Mouse (Mus musculus) olfactory bulb, adult 2 months (tissue): ENCODE data around the gene Fam185a. TPM values are rescaled to one million over a fixed set of nuclear protein-coding genes. Genes with fewer than 3 reads are reported as not detected.

Experiments used
- H3K27ac ChIP-seq: fragments of 200-500 bp; 2 replicates; pipeline ENCODE4 v1.5.1; 2012; ENCODE audit warnings: low read depth, low read length; ENCODE audit not compliant: insufficient read depth
- H3K4me1 ChIP-seq: fragments of 200-500 bp; 2 replicates; pipeline ENCODE4 v1.6.1; 2012; ENCODE audit warnings: low read length; ENCODE audit not compliant: control insufficient read depth, insufficient read depth
- H3K4me3 ChIP-seq: fragments of 200-500 bp; 2 replicates; pipeline ENCODE4 v1.5.1; 2012; ENCODE audit warnings: mild to moderate bottlenecking, low read depth, low read length, moderate library complexity; ENCODE audit not compliant: insufficient read depth
- CTCF ChIP-seq: fragments of 200-500 bp; IDR thresholded peaks from 2 replicates; pipeline ENCODE4 v1.5.1; 2012; ENCODE audit warnings: low read depth, mild to moderate bottlenecking, low read length, moderate library complexity; ENCODE audit not compliant: insufficient read depth
- POLR2A ChIP-seq: fragments of 200-500 bp; IDR thresholded peaks from 2 replicates; pipeline ENCODE4 v1.6.1; 2012; ENCODE audit warnings: mild to moderate bottlenecking, low read depth, low read length, moderate library complexity; ENCODE audit not compliant: insufficient read depth
- WGBS: fragments of 180-500 bp; shearing (Covaris S2); methylation state at CpG from one replicate; pipeline ENCODE4 v1.1.7; 2018; 5-methylcytosine and 5-hydroxymethylcytosine counted together
- polyA plus RNA-seq: library from polyadenylated mRNA; stranded (reverse); fragments of >200 nt; gene quantifications from 2 replicates; pipeline ENCODE4 v1.2.4, GENCODE M21; 2012; ENCODE audit warnings: low replicate concordance; ENCODE audit not compliant: missing spikeins, insufficient read depth, insufficient read length

The Fam185a gene
- polyA plus RNA-seq, 1 experiment: not detected

GRCm38 (mm10) chr5:21414116-21414820 lies 10.5 kb upstream of the Fam185a start:
- WGBS: 64% methylated on average over 1 of the region's 1 CpGs
- TF ChIP-seq POLR2A: no peak
- TF ChIP-seq CTCF: no peak
- Histone ChIP-seq H3K27ac (no peak overlapping the region), H3K4me1 (no peaks in the 10 kb centered on the region), H3K4me3 (no peak overlapping the region)

- Histone ChIP-seq H3K27ac (no peak overlapping the region), H3K4me1 (no peaks in the 10 kb centered on the region), H3K4me3 (no peak overlapping the region)
- TF ChIP-seq POLR2A (no peak), CTCF (no peak)
- 73% methylated on average over 4 of the region's 4 CpGs for WGBS
These were observed 6.1 kb upstream of the Fam185a start for GRCm38 (mm10) chr5:21418613-21419012.

GRCm38 (mm10) chr5:21420609-21421008 lies 4.1 kb upstream of the Fam185a start:
- Histone ChIP-seq H3K27ac (no peak overlapping the region), H3K4me1 (0 out of 2 replicates have a peak, but pooled peaks cover 3% of the 10 kb centered on the region), H3K4me3 (no peak overlapping the region)
- WGBS: 11% methylated on average over 1 of the region's 1 CpGs
- TF ChIP-seq POLR2A (no peak), CTCF (no peak)

GRCm38 (mm10) chr5:21426666-21427065 lies 1.9 kb downstream of the Fam185a start:
- TF ChIP-seq POLR2A (no peak), CTCF (no peak)
- H3K4me1 ChIP-seq: 0 out of 2 replicates have a peak, but pooled peaks cover 3% of the 10 kb centered on the region
- WGBS: 98% methylated on average over 6 of the region's 6 CpGs
- no peak overlapping the region for H3K4me3 ChIP-seq
- H3K27ac ChIP-seq: no peak overlapping the region

GRCm38 (mm10) chr5:21434148-21434929 lies 9.6 kb downstream of the Fam185a start:
- no peak overlapping the region for H3K27ac ChIP-seq
- H3K4me1 ChIP-seq: no peaks in the 10 kb centered on the region
- no peak overlapping the region for H3K4me3 ChIP-seq
- whole genome bisulfite sequencing: 72% methylated on average over 11 of the region's 11 CpGs
- no peak for TF ChIP-seq CTCF
- no peak for TF ChIP-seq POLR2A

- Histone ChIP-seq H3K27ac (no peak overlapping the region), H3K4me1 (no peaks in the 10 kb centered on the region), H3K4me3 (no peak overlapping the region)
- 48% methylated on average over 8 of the region's 8 CpGs for WGBS
- TF ChIP-seq POLR2A (no peak), CTCF (no peak)
These were observed 11.8 kb downstream of the Fam185a start for GRCm38 (mm10) chr5:21436471-21436975.

- Histone ChIP-seq H3K27ac (no peak overlapping the region), H3K4me3 (no peak overlapping the region), H3K4me1 (no peaks in the 10 kb centered on the region)
- 97% methylated on average over 9 of the region's 9 CpGs for WGBS
- TF ChIP-seq POLR2A (no peak), CTCF (no peak)
These were observed 13.7 kb downstream of the Fam185a start for GRCm38 (mm10) chr5:21438428-21438827.

GRCm38 (mm10) chr5:21439446-21440110 lies 14.8 kb downstream of the Fam185a start:
- 80% methylated on average over 7 of the region's 7 CpGs for WGBS
- no peaks in the 10 kb centered on the region for H3K4me1 ChIP-seq
- H3K4me3 ChIP-seq: no peak overlapping the region
- H3K27ac ChIP-seq: no peak overlapping the region
- no peak for TF ChIP-seq CTCF
- no peak for TF ChIP-seq POLR2A

- Histone ChIP-seq H3K4me3 (no peak overlapping the region), H3K27ac (no peak overlapping the region), H3K4me1 (no peaks in the 10 kb centered on the region)
- WGBS: 44% methylated on average over 8 of the region's 8 CpGs
- TF ChIP-seq CTCF (no peak), POLR2A (no peak)
These were observed 16.2 kb downstream of the Fam185a start for GRCm38 (mm10) chr5:21440833-21441530.
